Mouse (Mus musculus): ENCODE data around the gene Btnl6. TPM values are rescaled to one million over a fixed set of nuclear protein-coding genes. Genes with fewer than 3 reads are reported as not detected.
"Not testable (repeated sequence)": the region's sequence is repeated elsewhere in the genome, so short reads cannot be mapped to it uniquely, and the experiment has no call there.

Gene Btnl6
- polyA plus RNA-seq, 1 experiment from 2014 or later = not detected

DNA sequence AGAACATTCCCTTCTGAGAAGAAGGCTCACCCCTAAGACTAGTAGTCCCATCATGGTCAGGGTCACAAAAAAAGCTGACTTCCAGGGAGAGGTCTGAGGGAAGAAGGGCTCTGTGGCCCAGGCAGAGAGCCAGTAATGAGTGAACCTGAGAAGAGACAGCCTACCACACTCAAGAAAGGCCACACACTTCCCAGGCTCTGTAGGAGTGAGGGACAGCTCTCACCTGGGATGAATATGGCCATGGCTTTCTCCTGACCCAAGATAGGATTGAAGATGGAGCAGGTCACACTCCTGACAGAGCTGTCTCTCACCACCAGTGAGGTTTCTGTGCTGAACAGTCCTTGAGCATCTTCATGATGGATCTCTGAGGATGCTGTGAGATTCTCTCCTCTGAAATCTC is 24.4 kb downstream of the Btnl6 start:
- H3K27ac ChIP-seq = no peak overlapping the region
- peaks cover 3% of the 10 kb centered on the region; the same call in 1 of the 2 replicates for H3K4me1 ChIP-seq
- no peaks in the 10 kb centered on the region for H3K36me3 ChIP-seq
- no peaks in the 10 kb centered on the region for H3K9me3 ChIP-seq (replicated peaks)
- DNase-seq (ENCODE audit: low spot score) = no peak
- H3K27me3 ChIP-seq (ENCODE audit: low read depth, poor library complexity, severe bottlenecking) = no peaks in the 10 kb centered on the region
- no peak overlapping the region for H3K4me3 ChIP-seq

DNA sequence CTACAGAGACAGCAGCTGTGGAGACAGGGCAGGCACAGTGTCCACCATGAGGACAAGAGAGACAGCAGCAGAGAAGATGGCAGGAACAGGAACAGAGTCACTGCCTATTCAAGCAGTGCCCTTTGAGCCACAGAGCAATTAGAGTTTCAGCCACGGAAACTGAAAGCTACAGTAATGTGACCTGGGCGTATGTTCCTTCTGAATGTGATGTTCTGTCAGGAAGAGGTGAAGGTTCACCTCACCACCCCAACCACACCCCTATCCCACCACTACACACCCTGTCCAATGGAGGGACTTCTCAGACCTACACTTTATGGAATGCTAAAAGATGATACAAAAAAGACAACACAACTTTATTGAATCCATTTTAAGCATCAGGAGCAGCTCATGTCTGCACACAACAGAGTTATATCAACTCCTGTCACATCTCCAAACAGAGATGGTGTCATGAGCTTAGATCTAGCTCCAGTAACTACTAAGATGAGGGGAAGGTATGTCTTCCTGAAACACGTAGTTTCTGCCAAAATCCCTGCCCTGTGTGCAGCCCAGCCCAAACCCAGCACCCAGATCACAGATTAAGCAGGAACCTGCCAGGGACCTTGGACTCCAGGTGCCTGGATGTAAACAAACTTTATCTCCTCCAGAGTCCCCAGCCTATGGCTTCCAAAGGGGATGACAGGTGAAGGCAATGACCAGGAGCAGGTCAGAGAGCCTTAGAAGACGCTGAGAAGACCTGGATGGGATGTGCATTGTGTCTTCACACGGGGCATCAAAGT is 39.7 kb downstream of the Btnl6 start, which contains the start of gene Btnl4:
Gene Btnl4 (minus strand): TSS at position 81 of the 776 bp plus-strand sequence.
- H3K36me3 ChIP-seq; H3K27me3 ChIP-seq (ENCODE audit: low read depth, poor library complexity, severe bottlenecking); H3K4me3 ChIP-seq; DNase-seq (ENCODE audit: low spot score); H3K9me3 ChIP-seq (replicated peaks); H3K27ac ChIP-seq; H3K4me1 ChIP-seq: not testable (repeated sequence)
- WGBS = 83% methylated on average over 5 of the region's 5 CpGs

DNA sequence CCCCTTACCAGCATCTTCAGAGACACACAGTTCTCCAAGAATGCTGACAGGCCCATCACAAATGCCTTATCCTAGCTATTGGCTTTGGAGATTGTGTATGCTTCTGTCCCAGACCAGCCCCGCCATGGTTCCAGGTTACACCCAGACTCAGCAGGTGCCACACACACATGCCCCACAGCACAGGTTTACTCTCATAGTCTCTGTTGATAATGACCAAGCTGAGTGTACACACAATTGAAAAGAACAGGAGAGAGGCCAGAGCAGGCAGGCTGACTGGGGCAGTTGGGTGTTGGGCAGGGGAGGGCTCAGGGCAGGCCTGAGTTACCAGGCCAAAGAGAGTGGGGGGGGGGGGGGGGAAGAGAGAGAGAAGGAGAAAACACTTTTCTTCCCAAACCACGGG is 40.7 kb downstream of the Btnl6 start:
- Histone ChIP-seq H3K9me3 (replicated peaks) (no peaks in the 10 kb centered on the region), H3K27me3 (ENCODE audit: low read depth, poor library complexity, severe bottlenecking) (no peaks in the 10 kb centered on the region), H3K4me3 (no peak overlapping the region), H3K27ac (no peak overlapping the region), H3K4me1 (no peaks in the 10 kb centered on the region), H3K36me3 (no peaks in the 10 kb centered on the region)
- DNase-seq (ENCODE audit: low spot score) = no peak
- 83% methylated on average over 1 of the region's 2 CpGs for WGBS

DNA sequence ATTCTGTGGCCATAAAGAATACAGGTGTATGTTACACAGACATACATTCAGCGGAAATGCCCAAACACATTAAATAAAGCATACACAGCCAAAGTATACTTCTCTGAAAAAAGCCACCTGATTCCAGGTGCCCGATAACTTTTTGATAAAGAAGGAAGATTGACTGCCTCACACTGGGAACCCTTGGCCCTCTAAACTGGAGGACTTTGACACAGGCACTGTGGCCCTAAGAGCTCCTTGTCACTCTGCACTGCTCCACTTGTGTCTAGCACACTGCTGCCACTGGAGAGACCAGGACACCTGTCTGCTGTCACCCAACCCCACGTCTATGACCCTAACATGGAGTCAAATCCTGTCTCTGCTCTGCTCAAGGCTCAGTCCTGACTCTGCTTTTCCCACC is 42.1 kb downstream of the Btnl6 start:
- Histone ChIP-seq H3K9me3 (replicated peaks) (no peaks in the 10 kb centered on the region), H3K4me1 (no peaks in the 10 kb centered on the region), H3K27me3 (ENCODE audit: low read depth, poor library complexity, severe bottlenecking) (no peaks in the 10 kb centered on the region), H3K36me3 (no peaks in the 10 kb centered on the region), H3K4me3 (no peak overlapping the region), H3K27ac (no peak overlapping the region)
- WGBS = 85% methylated on average over 3 of the region's 3 CpGs
- DNase-seq (ENCODE audit: low spot score) = no peak

DNA sequence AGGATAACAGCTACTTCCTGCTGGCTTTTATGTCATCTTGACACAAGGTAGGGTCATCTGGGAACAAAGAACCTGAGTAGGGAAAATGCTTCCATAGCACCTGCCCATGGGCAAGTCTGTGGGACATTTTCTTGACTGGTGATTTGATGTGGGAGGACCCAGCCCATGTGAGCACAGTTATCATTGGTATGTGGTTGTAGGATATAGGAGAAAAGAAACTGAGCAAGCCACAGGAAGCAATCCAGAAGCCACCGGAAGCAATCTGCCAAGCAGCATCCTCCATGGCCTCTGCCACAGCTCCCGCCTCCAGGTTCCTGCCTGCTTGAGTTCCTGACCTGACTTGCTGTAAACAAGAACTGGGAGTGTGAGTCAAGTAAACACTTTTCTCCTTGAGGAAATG is 46.7 kb downstream of the Btnl6 start:
- Histone ChIP-seq H3K36me3 (no peaks in the 10 kb centered on the region), H3K4me1 (no peaks in the 10 kb centered on the region), H3K9me3 (replicated peaks) (no peaks in the 10 kb centered on the region), H3K27ac (no peak overlapping the region), H3K4me3 (no peak overlapping the region), H3K27me3 (ENCODE audit: low read depth, poor library complexity, severe bottlenecking) (no peaks in the 10 kb centered on the region; the same call in 1 of the 2 replicates)
- no peak for DNase-seq (ENCODE audit: low spot score)
- 92% methylated on average over 2 of the region's 2 CpGs for WGBS

DNA sequence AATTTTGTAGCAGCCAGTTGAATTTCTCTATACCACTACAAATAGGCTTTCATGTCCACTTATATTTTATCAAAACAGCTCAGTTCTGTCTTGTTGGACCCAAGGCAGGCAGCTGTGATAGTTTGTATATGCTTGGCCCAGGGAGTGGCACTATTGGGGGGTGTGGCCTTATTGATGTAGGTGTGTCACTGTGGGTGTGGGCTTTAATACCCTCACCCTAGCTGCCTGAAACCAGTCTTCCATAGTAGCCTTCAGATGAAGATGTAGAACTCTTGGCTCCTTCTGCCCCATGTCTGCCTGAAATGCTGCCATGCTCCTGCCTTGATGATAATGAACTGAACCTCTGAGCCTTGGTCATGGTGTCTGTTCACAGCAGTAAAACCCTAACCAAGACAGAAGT is 51.2 kb downstream of the Btnl6 start:
- DNase-seq (ENCODE audit: low spot score); H3K36me3 ChIP-seq; H3K27me3 ChIP-seq (ENCODE audit: low read depth, poor library complexity, severe bottlenecking); H3K4me3 ChIP-seq; H3K9me3 ChIP-seq (replicated peaks); H3K4me1 ChIP-seq; H3K27ac ChIP-seq: not testable (repeated sequence)

DNA sequence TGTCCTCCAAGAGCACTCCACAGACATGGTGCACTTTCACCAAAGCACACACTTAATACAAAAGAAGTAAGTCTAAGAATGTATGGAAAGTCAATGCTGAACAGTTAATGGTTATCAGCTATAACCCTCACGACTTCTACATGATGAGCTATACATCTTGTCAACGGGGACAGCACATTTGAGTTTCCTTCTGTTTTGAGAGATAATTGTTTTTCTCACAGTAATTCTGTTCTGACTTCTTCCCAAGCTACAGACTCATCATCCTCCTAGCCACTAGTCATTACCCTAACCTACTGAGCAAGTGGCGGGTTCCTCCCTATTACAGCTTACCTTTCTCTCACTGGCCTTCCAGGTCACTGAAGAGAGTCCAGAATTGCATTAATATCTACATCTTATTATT is 57.9 kb downstream of the Btnl6 start:
- Histone ChIP-seq H3K9me3 (replicated peaks) (no peaks in the 10 kb centered on the region), H3K4me3 (no peak overlapping the region), H3K36me3 (no peaks in the 10 kb centered on the region), H3K27ac (no peak overlapping the region), H3K27me3 (ENCODE audit: low read depth, poor library complexity, severe bottlenecking) (no peaks in the 10 kb centered on the region), H3K4me1 (no peaks in the 10 kb centered on the region)
- no peak for DNase-seq (ENCODE audit: low spot score)
- WGBS = 88% methylated on average over 3 of the region's 3 CpGs

Other genes with a start within 250 kb of the Btnl6 start
- not detected in 2 replicates for gene H2-Aa, start 229.5 kb downstream of the Btnl6 start, polyA plus RNA-seq (2016; fragmentation: Nextera tagmentation; extraction: Ambion mirVana)
- gene H2-Eb1, start 211.5 kb downstream of the Btnl6 start, polyA plus RNA-seq (2016; fragmentation: Nextera tagmentation; extraction: Ambion mirVana) = 0.80 and 0.83 TPM in 2 replicates
- gene H2-Eb2, start 191.7 kb downstream of the Btnl6 start, polyA plus RNA-seq (2016; fragmentation: Nextera tagmentation; extraction: Ambion mirVana) = not detected in 2 replicates
- gene Btnl2, start 162.5 kb downstream of the Btnl6 start, polyA plus RNA-seq (2016; fragmentation: Nextera tagmentation; extraction: Ambion mirVana) = not detected in 2 replicates
- not detected in 2 replicates for gene Btnl1, start 140.2 kb downstream of the Btnl6 start, polyA plus RNA-seq (2016; fragmentation: Nextera tagmentation; extraction: Ambion mirVana)
- gene BC051142, start 118.5 kb downstream of the Btnl6 start, polyA plus RNA-seq (2016; fragmentation: Nextera tagmentation; extraction: Ambion mirVana) = 0.53 and 1.3 TPM in 2 replicates
- not detected in 2 replicates for gene Btnl4, start 40.0 kb downstream of the Btnl6 start, polyA plus RNA-seq (2016; fragmentation: Nextera tagmentation; extraction: Ambion mirVana)
- 6.4 and 8.2 TPM in 2 replicates for gene Notch4, start 46.9 kb upstream of the Btnl6 start, polyA plus RNA-seq (2016; fragmentation: Nextera tagmentation; extraction: Ambion mirVana)
- 4.8 and 10.5 TPM in 2 replicates for gene Gpsm3, start 72.5 kb upstream of the Btnl6 start, polyA plus RNA-seq (2016; fragmentation: Nextera tagmentation; extraction: Ambion mirVana)
- 19.9 and 22.5 TPM in 2 replicates for gene Pbx2, start 73.9 kb upstream of the Btnl6 start, polyA plus RNA-seq (2016; fragmentation: Nextera tagmentation; extraction: Ambion mirVana)
- gene Ager, start 80.5 kb upstream of the Btnl6 start, polyA plus RNA-seq (2016; fragmentation: Nextera tagmentation; extraction: Ambion mirVana) = 2.6 and 3.6 TPM in 2 replicates
- 149 and 162 TPM in 2 replicates for gene Rnf5, start 86.3 kb upstream of the Btnl6 start, polyA plus RNA-seq (2016; fragmentation: Nextera tagmentation; extraction: Ambion mirVana)
- gene Agpat1, start 86.9 kb upstream of the Btnl6 start, polyA plus RNA-seq (2016; fragmentation: Nextera tagmentation; extraction: Ambion mirVana) = 51.0 and 55.6 TPM in 2 replicates
- 1.9 and 2.2 TPM in 2 replicates for gene Egfl8, start 98.6 kb upstream of the Btnl6 start, polyA plus RNA-seq (2016; fragmentation: Nextera tagmentation; extraction: Ambion mirVana)
- 21.0 and 21.6 TPM in 2 replicates for gene Ppt2, start 111.2 kb upstream of the Btnl6 start, polyA plus RNA-seq (2016; fragmentation: Nextera tagmentation; extraction: Ambion mirVana)
- gene Prrt1, start 112.2 kb upstream of the Btnl6 start, polyA plus RNA-seq (2016; fragmentation: Nextera tagmentation; extraction: Ambion mirVana) = 0.08 TPM in 1 of 2 replicates, not detected in the other
- 17.9 and 18.9 TPM in 2 replicates for gene Fkbpl, start 127.4 kb upstream of the Btnl6 start, polyA plus RNA-seq (2016; fragmentation: Nextera tagmentation; extraction: Ambion mirVana)
- 101 TPM in 2 replicates for gene Atf6b, start 129.8 kb upstream of the Btnl6 start, polyA plus RNA-seq (2016; fragmentation: Nextera tagmentation; extraction: Ambion mirVana)
- not detected in 2 replicates for gene Tnxb, start 153.2 kb upstream of the Btnl6 start, polyA plus RNA-seq (2016; fragmentation: Nextera tagmentation; extraction: Ambion mirVana)
- gene C4b, start 226.5 kb upstream of the Btnl6 start, polyA plus RNA-seq (2016; fragmentation: Nextera tagmentation; extraction: Ambion mirVana) = not detected in 2 replicates